Mouse (Mus musculus): ENCODE measurements around the gene Bbs9. TPM values are rescaled to one million over a fixed set of nuclear protein-coding genes. Genes with fewer than 3 reads are reported as not detected.
A peak's percentile ranks its signal among the peaks of the same experiment; 100 is the strongest.

The Bbs9 gene
- total and polyA plus RNA-seq, 3 experiments = 6.9 to 9.1 (median 7.8) TPM

DNA sequence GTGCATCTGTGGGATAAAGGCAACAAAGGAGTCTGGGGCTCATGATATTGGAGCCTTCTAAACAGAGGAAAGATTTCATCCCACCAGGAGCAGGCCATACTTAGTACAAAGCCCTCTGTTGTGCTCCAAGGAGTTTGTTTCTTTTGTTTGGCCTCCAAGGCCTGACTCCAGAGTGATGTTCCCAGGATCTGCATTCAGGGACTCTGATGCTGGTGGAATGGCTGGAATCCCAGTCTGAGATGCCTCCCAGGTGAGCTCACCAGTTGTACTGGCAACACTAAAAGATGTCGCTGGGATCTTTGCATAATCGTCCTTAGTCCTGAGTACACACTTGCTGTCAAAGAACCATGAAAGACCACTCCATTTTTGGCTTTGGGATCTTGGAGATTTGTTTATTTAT, 41.4 kb upstream of the Bbs9 start:
- DNase-seq (ENCODE audit: extremely low read depth) = no peak
- Histone ChIP-seq H3K79me2 (replicated peaks; ENCODE audit: control insufficient read depth, extremely low read depth, insufficient read depth, poor library complexity, severe bottlenecking) (no peaks in the 10 kb centered on the region), H3K27me3 (replicated peaks) (no peaks in the 10 kb centered on the region), H3K4me3 (replicated peaks in 1 of 3; ENCODE audit: low read depth in 2 of 3, low read length in 2 of 3, poor library complexity in 1 of 3) (no peak overlapping the region), H3K36me3 (replicated peaks in 1 of 2; ENCODE audit: control insufficient read depth in 1 of 2, insufficient read depth in 1 of 2, low read length in 1 of 2) (no peaks in the 10 kb centered on the region), H3K9ac (ENCODE audit: insufficient read depth, low read depth) (no peak overlapping the region), H3K4me1 (ENCODE audit: control insufficient read depth in 1 of 2, insufficient read depth in 2 of 2) (peaks cover 0 to 17% of the 10 kb centered on the region in 2 experiments; a peak in 2 of 4 replicates), H3K4me2 (ENCODE audit: insufficient read depth, low read depth, poor library complexity, severe bottlenecking) (no peak overlapping the region), H3K27ac (ENCODE audit: insufficient read depth, low read depth) (no peak overlapping the region), H3K9me3 (replicated peaks; ENCODE audit: low read length) (no peaks in the 10 kb centered on the region)
- TF ChIP-seq USF2 (conservative IDR thresholded peaks at IDR 0.05; ENCODE audit: low read depth, low read length) (no peak), HCFC1 (IDR thresholded peaks at IDR 0.05; ENCODE audit: low read depth, low read length) (no peak), USF1 (IDR thresholded peaks at IDR 0.05; ENCODE audit: low read depth, low read length) (no peak), CHD1 (IDR thresholded peaks at IDR 0.05; ENCODE audit: low read depth, low read length) (no peak), JUN (IDR thresholded peaks at IDR 0.05; ENCODE audit: insufficient read depth, low read depth, low read length) (no peak), ETS1 (conservative IDR thresholded peaks at IDR 0.05; ENCODE audit: low read depth, low read length) (no peak), ELF1 (IDR thresholded peaks at IDR 0.05; ENCODE audit: low read depth, low read length) (no peak), SIN3A (IDR thresholded peaks at IDR 0.05; ENCODE audit: low read length) (no peak), MEF2A (IDR thresholded peaks at IDR 0.05; ENCODE audit: borderline replicate concordance, low read depth, low read length) (no peak), MAFK (IDR thresholded peaks at IDR 0.05; ENCODE audit: insufficient replicate concordance, low read length) (no peak), JUND (conservative IDR thresholded peaks at IDR 0.05; ENCODE audit: low read depth, low read length) (no peak), GABPA (IDR thresholded peaks at IDR 0.05; ENCODE audit: insufficient replicate concordance, low read depth, low read length) (no peak), TCF12 (IDR thresholded peaks at IDR 0.05; ENCODE audit: low read depth, low read length) (no peak), MAZ (IDR thresholded peaks at IDR 0.05; ENCODE audit: low read depth, low read length) (no peak), NRF1 (IDR thresholded peaks at IDR 0.05; ENCODE audit: low read depth, low read length) (no peak), SMC3 (IDR thresholded peaks at IDR 0.05; ENCODE audit: low read depth, low read length) (no peak), ZMIZ1 (IDR thresholded peaks at IDR 0.05; ENCODE audit: low read depth, low read length) (no peak), CTCF (conservative IDR thresholded peaks at IDR 0.05 in 1 of 2, IDR thresholded peaks at IDR 0.05 in 1 of 2; ENCODE audit: low read depth in 2 of 2, low read length in 2 of 2) (no peak), KAT2A (IDR thresholded peaks at IDR 0.05; ENCODE audit: insufficient replicate concordance, low read length) (no peak), E2F4 (IDR thresholded peaks at IDR 0.05; ENCODE audit: insufficient replicate concordance, low read depth, low read length) (no peak)
- dilution Hi-C loops (cut with MboI; ENCODE audit: extremely low pct_ligation_motif_present, extremely low pct_unique_long_range_greater_than_20kb, low sequenced_read_pairs) (no loop called here), in situ Hi-C loops (cut with MboI; ENCODE audit: low pct_ligation_motif_present, low pct_unique_long_range_greater_than_20kb, low sequenced_read_pairs) (no loop called here)

- Histone ChIP-seq H3K9ac (ENCODE audit: insufficient read depth, low read depth) (no peak overlapping the region), H3K9me3 (replicated peaks; ENCODE audit: low read length) (no peaks in the 10 kb centered on the region), H3K27me3 (replicated peaks) (no peaks in the 10 kb centered on the region), H3K4me3 (replicated peaks in 1 of 3; ENCODE audit: low read depth in 2 of 3, low read length in 2 of 3, poor library complexity in 1 of 3) (no peak overlapping the region), H3K4me1 (ENCODE audit: control insufficient read depth in 1 of 2, insufficient read depth in 2 of 2) (no peaks in the 10 kb centered on the region), H3K27ac (ENCODE audit: insufficient read depth, low read depth) (no peak overlapping the region), H3K4me2 (ENCODE audit: insufficient read depth, low read depth, poor library complexity, severe bottlenecking) (no peak overlapping the region), H3K79me2 (replicated peaks; ENCODE audit: control insufficient read depth, extremely low read depth, insufficient read depth, poor library complexity, severe bottlenecking) (no peaks in the 10 kb centered on the region), H3K36me3 (replicated peaks in 1 of 2; ENCODE audit: control insufficient read depth in 1 of 2, insufficient read depth in 1 of 2, low read length in 1 of 2) (peaks cover 0 to 5% of the 10 kb centered on the region in 2 experiments)
- in situ Hi-C loops (cut with MboI; ENCODE audit: low pct_ligation_motif_present, low pct_unique_long_range_greater_than_20kb, low sequenced_read_pairs) (no loop called here), dilution Hi-C loops (cut with MboI; ENCODE audit: extremely low pct_ligation_motif_present, extremely low pct_unique_long_range_greater_than_20kb, low sequenced_read_pairs) (no loop called here)
- DNase-seq (ENCODE audit: extremely low read depth) = no peak
- no peak for TF ChIP-seq MXI1 (IDR thresholded peaks at IDR 0.05; ENCODE audit: low read depth, low read length)
- TF ChIP-seq IRF4 (IDR thresholded peaks at IDR 0.05; ENCODE audit: low read depth, low read length) = no peak
- TF ChIP-seq USF1 (IDR thresholded peaks at IDR 0.05; ENCODE audit: low read depth, low read length) = no peak
- no peak for TF ChIP-seq CHD1 (IDR thresholded peaks at IDR 0.05; ENCODE audit: low read depth, low read length)
- no peak for TF ChIP-seq JUND (conservative IDR thresholded peaks at IDR 0.05; ENCODE audit: low read depth, low read length)
- TF ChIP-seq CTCF (conservative IDR thresholded peaks at IDR 0.05 in 1 of 2, IDR thresholded peaks at IDR 0.05 in 1 of 2; ENCODE audit: low read depth in 2 of 2, low read length in 2 of 2) = peak in 1 of 2 experiments; percentile 35; a peak in 2 of 4 replicates
- TF ChIP-seq RAD21 (IDR thresholded peaks at IDR 0.05; ENCODE audit: low read depth, low read length) = peak; percentile 23
- TF ChIP-seq MYC (IDR thresholded peaks at IDR 0.05; ENCODE audit: low read depth, low read length) = no peak
Measured at GRCm38 (mm10) chr9:22438826-22439225, 36.7 kb upstream of the Bbs9 start.
